Mouse (Mus musculus): ENCODE measurements at regions not wholly inside any gene's neighbourhood (a gene's known extent, or its start where the extent isn't known, plus 50 kb on each side); places are given as distances from the start of the nearest gene placed in this dataset.

- no peaks in the 10 kb centered on the region for H3K36me3 ChIP-seq (replicated peaks; ENCODE audit: control insufficient read depth, insufficient read depth, low read depth, low read length)
- no peaks in the 10 kb centered on the region for H3K4me1 ChIP-seq (ENCODE audit: control insufficient read depth, insufficient read depth, low read length)
- H3K9ac ChIP-seq (replicated peaks; ENCODE audit: low read length): no peak overlapping the region
- no peaks in the 10 kb centered on the region for H3K27me3 ChIP-seq (ENCODE audit: control insufficient read depth, insufficient read depth, low read length)
- H3K27ac ChIP-seq (replicated peaks; ENCODE audit: low read depth, low read length): no peak overlapping the region
- 80% methylated on average over 6 of the region's 6 CpGs for WGBS
- H3K4me3 ChIP-seq (ENCODE audit: low read depth, low read length): no peak overlapping the region
- no peaks in the 10 kb centered on the region for H3K9me3 ChIP-seq (replicated peaks; ENCODE audit: control insufficient read depth, low read length)
- DNase-seq (ENCODE audit: low spot score): no peak
- ATAC-seq (replicated peaks; ENCODE audit: insufficient number of reproducible peaks, low FRiP score, low TSS enrichment, low read depth): no peak
- no peak overlapping the region for H3K4me2 ChIP-seq (ENCODE audit: low read depth, low read length)
Measured at GRCm38 (mm10) chr14:100634521-100634920, 350.0 kb upstream of the Klf12 start.

GRCm38 (mm10) chr14:100631676-100632075 is 347.2 kb upstream of the Klf12 start:
- Histone ChIP-seq H3K27ac (replicated peaks; ENCODE audit: low read depth, low read length) (no peak overlapping the region), H3K4me3 (ENCODE audit: low read depth, low read length) (no peak overlapping the region), H3K4me1 (ENCODE audit: control insufficient read depth, insufficient read depth, low read length) (no peaks in the 10 kb centered on the region), H3K9me3 (replicated peaks; ENCODE audit: control insufficient read depth, low read length) (no peaks in the 10 kb centered on the region), H3K36me3 (replicated peaks; ENCODE audit: control insufficient read depth, insufficient read depth, low read depth, low read length) (no peaks in the 10 kb centered on the region), H3K4me2 (ENCODE audit: low read depth, low read length) (no peak overlapping the region), H3K27me3 (ENCODE audit: control insufficient read depth, insufficient read depth, low read length) (no peaks in the 10 kb centered on the region), H3K9ac (replicated peaks; ENCODE audit: low read length) (no peak overlapping the region)
- no peak for DNase-seq (ENCODE audit: low spot score)
- 63% methylated on average over 1 of the region's 1 CpGs for WGBS
- ATAC-seq (replicated peaks; ENCODE audit: insufficient number of reproducible peaks, low FRiP score, low TSS enrichment, low read depth): no peak

GRCm38 (mm10) chr14:100630197-100630596 is 345.7 kb upstream of the Klf12 start:
- H3K9ac ChIP-seq (replicated peaks; ENCODE audit: low read length): no peak overlapping the region
- no peaks in the 10 kb centered on the region for H3K27me3 ChIP-seq (ENCODE audit: control insufficient read depth, insufficient read depth, low read length)
- no peak overlapping the region for H3K4me2 ChIP-seq (ENCODE audit: low read depth, low read length)
- H3K4me1 ChIP-seq (ENCODE audit: control insufficient read depth, insufficient read depth, low read length): no peaks in the 10 kb centered on the region
- no peaks in the 10 kb centered on the region for H3K36me3 ChIP-seq (replicated peaks; ENCODE audit: control insufficient read depth, insufficient read depth, low read depth, low read length)
- no peak for ATAC-seq (replicated peaks; ENCODE audit: insufficient number of reproducible peaks, low FRiP score, low TSS enrichment, low read depth)
- WGBS: 73% methylated on average over 6 of the region's 6 CpGs
- no peak for DNase-seq (ENCODE audit: low spot score)
- no peaks in the 10 kb centered on the region for H3K9me3 ChIP-seq (replicated peaks; ENCODE audit: control insufficient read depth, low read length)
- no peak overlapping the region for H3K4me3 ChIP-seq (ENCODE audit: low read depth, low read length)
- no peak overlapping the region for H3K27ac ChIP-seq (replicated peaks; ENCODE audit: low read depth, low read length)

- DNase-seq (ENCODE audit: low spot score) (no peak), ATAC-seq (replicated peaks; ENCODE audit: insufficient number of reproducible peaks, low FRiP score, low TSS enrichment, low read depth) (no peak)
- no peak overlapping the region for H3K4me2 ChIP-seq (ENCODE audit: low read depth, low read length)
- H3K27me3 ChIP-seq (ENCODE audit: control insufficient read depth, insufficient read depth, low read length): no peaks in the 10 kb centered on the region
- H3K4me3 ChIP-seq (ENCODE audit: low read depth, low read length): no peak overlapping the region
- H3K36me3 ChIP-seq (replicated peaks; ENCODE audit: control insufficient read depth, insufficient read depth, low read depth, low read length): no peaks in the 10 kb centered on the region
- no peaks in the 10 kb centered on the region for H3K9me3 ChIP-seq (replicated peaks; ENCODE audit: control insufficient read depth, low read length)
- no peak overlapping the region for H3K27ac ChIP-seq (replicated peaks; ENCODE audit: low read depth, low read length)
- H3K4me1 ChIP-seq (ENCODE audit: control insufficient read depth, insufficient read depth, low read length): no peaks in the 10 kb centered on the region
- 18% methylated on average over 2 of the region's 2 CpGs for WGBS
- no peak overlapping the region for H3K9ac ChIP-seq (replicated peaks; ENCODE audit: low read length)
Measured at GRCm38 (mm10) chr14:100627523-100627922, 343.0 kb upstream of the Klf12 start.

GRCm38 (mm10) chr14:100619656-100620030 is 335.2 kb upstream of the Klf12 start:
- H3K36me3 ChIP-seq (replicated peaks; ENCODE audit: control insufficient read depth, insufficient read depth, low read depth, low read length): no peaks in the 10 kb centered on the region
- no peak overlapping the region for H3K4me2 ChIP-seq (ENCODE audit: low read depth, low read length)
- no peaks in the 10 kb centered on the region for H3K9me3 ChIP-seq (replicated peaks; ENCODE audit: control insufficient read depth, low read length)
- no peak overlapping the region for H3K9ac ChIP-seq (replicated peaks; ENCODE audit: low read length)
- H3K27me3 ChIP-seq (ENCODE audit: control insufficient read depth, insufficient read depth, low read length): no peaks in the 10 kb centered on the region
- WGBS: 52% methylated on average over 1 of the region's 1 CpGs
- H3K27ac ChIP-seq (replicated peaks; ENCODE audit: low read depth, low read length): no peak overlapping the region
- H3K4me1 ChIP-seq (ENCODE audit: control insufficient read depth, insufficient read depth, low read length): no peaks in the 10 kb centered on the region
- no peak overlapping the region for H3K4me3 ChIP-seq (ENCODE audit: low read depth, low read length)
- ATAC-seq (replicated peaks; ENCODE audit: insufficient number of reproducible peaks, low FRiP score, low TSS enrichment, low read depth) (no peak), DNase-seq (ENCODE audit: low spot score) (no peak)

- no peak overlapping the region for H3K27ac ChIP-seq (replicated peaks; ENCODE audit: low read depth, low read length)
- no peak overlapping the region for H3K4me2 ChIP-seq (ENCODE audit: low read depth, low read length)
- peak; percentile 10 for DNase-seq (ENCODE audit: low spot score)
- no peaks in the 10 kb centered on the region for H3K9me3 ChIP-seq (replicated peaks; ENCODE audit: control insufficient read depth, low read length)
- H3K4me3 ChIP-seq (ENCODE audit: low read depth, low read length): no peak overlapping the region
- ATAC-seq (replicated peaks; ENCODE audit: insufficient number of reproducible peaks, low FRiP score, low TSS enrichment, low read depth): 0 out of 2 replicates have a peak, but pooled peaks have one; percentile 23
- no peaks in the 10 kb centered on the region for H3K36me3 ChIP-seq (replicated peaks; ENCODE audit: control insufficient read depth, insufficient read depth, low read depth, low read length)
- WGBS: 53% methylated on average over 12 of the region's 12 CpGs
- H3K27me3 ChIP-seq (ENCODE audit: control insufficient read depth, insufficient read depth, low read length): no peaks in the 10 kb centered on the region
- H3K4me1 ChIP-seq (ENCODE audit: control insufficient read depth, insufficient read depth, low read length): no peaks in the 10 kb centered on the region
- H3K9ac ChIP-seq (replicated peaks; ENCODE audit: low read length): no peak overlapping the region
Measured at GRCm38 (mm10) chr14:100618793-100619655, 334.5 kb upstream of the Klf12 start.

GRCm38 (mm10) chr14:100610017-100610760 is 325.7 kb upstream of the Klf12 start:
- Histone ChIP-seq H3K4me2 (ENCODE audit: low read depth, low read length) (no peak overlapping the region), H3K9me3 (replicated peaks; ENCODE audit: control insufficient read depth, low read length) (no peaks in the 10 kb centered on the region), H3K27me3 (ENCODE audit: control insufficient read depth, insufficient read depth, low read length) (no peaks in the 10 kb centered on the region), H3K9ac (replicated peaks; ENCODE audit: low read length) (no peak overlapping the region), H3K4me1 (ENCODE audit: control insufficient read depth, insufficient read depth, low read length) (no peaks in the 10 kb centered on the region), H3K27ac (replicated peaks; ENCODE audit: low read depth, low read length) (no peak overlapping the region), H3K4me3 (ENCODE audit: low read depth, low read length) (no peak overlapping the region), H3K36me3 (replicated peaks; ENCODE audit: control insufficient read depth, insufficient read depth, low read depth, low read length) (no peaks in the 10 kb centered on the region)
- DNase-seq (ENCODE audit: low spot score) (no peak), ATAC-seq (replicated peaks; ENCODE audit: insufficient number of reproducible peaks, low FRiP score, low TSS enrichment, low read depth) (no peak)
- WGBS: 89% methylated on average over 1 of the region's 1 CpGs

- WGBS: 85% methylated on average over 4 of the region's 4 CpGs
Measured at GRCm38 (mm10) chr14:100607109-100607508, 322.6 kb upstream of the Klf12 start.

More at GRCm38 (mm10) chr14:100607109-100607508, 322.6 kb upstream of the Klf12 start:
- Histone ChIP-seq H3K4me2 (ENCODE audit: low read depth, low read length) (no peak overlapping the region), H3K27ac (replicated peaks; ENCODE audit: low read depth, low read length) (no peak overlapping the region), H3K4me1 (ENCODE audit: control insufficient read depth, insufficient read depth, low read length) (no peaks in the 10 kb centered on the region), H3K36me3 (replicated peaks; ENCODE audit: control insufficient read depth, insufficient read depth, low read depth, low read length) (no peaks in the 10 kb centered on the region), H3K4me3 (ENCODE audit: low read depth, low read length) (no peak overlapping the region), H3K27me3 (ENCODE audit: control insufficient read depth, insufficient read depth, low read length) (no peaks in the 10 kb centered on the region), H3K9ac (replicated peaks; ENCODE audit: low read length) (no peak overlapping the region), H3K9me3 (replicated peaks; ENCODE audit: control insufficient read depth, low read length) (no peaks in the 10 kb centered on the region)
- DNase-seq (ENCODE audit: low spot score) (no peak), ATAC-seq (replicated peaks; ENCODE audit: insufficient number of reproducible peaks, low FRiP score, low TSS enrichment, low read depth) (no peak)

Data from embryonic facial prominence, embryonic 11.5 days (tissue).